Mouse (Mus musculus): ENCODE data around the gene Rtp2. TPM values are rescaled to one million over a fixed set of nuclear protein-coding genes. Genes with fewer than 3 reads are reported as not detected.

Rtp2 gene
- polyA plus RNA-seq (2021; fragmentation: Nextera tagmentation): not detected in 2 replicates
- long read RNA-seq, experiment 1, partial matches to known transcripts: 0 of 2 reads
- long read RNA-seq, experiment 1, other reads (novel, unspliced or antisense): 1 of 2 reads
- long read RNA-seq, experiment 2: 0 reads

DNA sequence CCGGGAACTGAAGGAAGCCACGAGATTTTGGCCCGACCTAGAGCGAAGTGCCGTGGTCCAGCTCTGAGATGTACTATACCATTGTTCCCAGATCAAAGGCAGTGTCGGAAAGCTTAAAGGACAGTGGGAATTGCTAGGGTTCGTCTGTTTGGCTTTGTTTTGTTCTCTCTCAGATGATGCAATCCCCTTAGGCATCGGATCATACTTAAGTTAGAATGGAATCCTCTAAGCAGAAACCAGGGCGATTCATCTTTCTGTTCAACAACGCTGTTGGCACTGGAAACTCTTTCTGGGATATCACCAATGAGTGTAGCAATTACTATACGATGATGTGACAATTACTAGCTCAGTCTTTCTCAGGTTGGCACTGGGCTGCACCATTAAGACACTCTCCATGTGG is at the start of gene Rtp2:
Rtp2 (minus strand) TSS at position 101 of the 400 bp plus-strand sequence.

DNA sequence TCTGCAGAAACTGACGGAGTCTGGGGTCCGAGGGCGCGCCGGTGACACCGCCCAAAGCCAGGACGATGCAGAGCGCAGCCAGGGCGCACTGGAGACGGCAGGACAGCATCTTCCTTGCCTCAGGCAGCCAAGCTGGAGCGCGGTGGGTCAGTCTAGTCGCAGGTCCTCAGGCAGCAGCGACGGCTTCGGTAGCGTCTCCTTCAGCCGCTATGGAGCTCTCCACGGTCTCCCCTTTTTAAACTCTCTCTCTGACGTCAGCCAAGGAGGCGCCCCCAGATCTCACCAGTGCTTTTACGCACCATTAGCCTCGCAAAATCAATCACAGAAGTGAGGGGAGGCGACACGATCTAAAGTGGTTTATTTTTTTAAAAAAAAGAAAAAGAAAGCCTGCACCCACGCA is 41.6 kb downstream of the Rtp2 start, which contains the start of gene Sst:
Sst (minus strand) TSS at position 323 of the 400 bp plus-strand sequence.

Other genes starting within 250 kb of the Rtp2 start
- gene Sst, start 41.4 kb downstream of the Rtp2 start, polyA plus RNA-seq (2021; fragmentation: Nextera tagmentation): 137 and 180 TPM in 2 replicates
- not detected in 2 replicates for gene Gm37419, start 56.1 kb upstream of the Rtp2 start, polyA plus RNA-seq (2021; fragmentation: Nextera tagmentation)
- gene Bcl6, start 56.5 kb upstream of the Rtp2 start, polyA plus RNA-seq (2021; fragmentation: Nextera tagmentation): 9.1 and 12.0 TPM in 2 replicates